Mouse (Mus musculus): ENCODE data around the gene Il31. TPM values are rescaled to one million over a fixed set of nuclear protein-coding genes. Genes with fewer than 3 reads are reported as not detected.
"Not testable (repeated sequence)": the region's sequence is repeated elsewhere in the genome, so short reads cannot be mapped to it uniquely, and the experiment has no call there.

The Il31 gene
- polyA plus RNA-seq, 1 experiment: not detected

- H3K27ac ChIP-seq (ENCODE audit: control insufficient read depth, insufficient read depth, low read length): no peak overlapping the region
- peaks cover 14% of the 10 kb centered on the region for H3K4me1 ChIP-seq (replicated peaks; ENCODE audit: control insufficient read depth, insufficient read depth, low read length)
- peaks cover 3% of the 10 kb centered on the region; the same call in 1 of the 2 replicates for H3K27me3 ChIP-seq (ENCODE audit: control insufficient read depth, insufficient read depth, low read length)
- no peak overlapping the region for H3K4me3 ChIP-seq (ENCODE audit: control insufficient read depth, insufficient read depth, low read length)
- 99% methylated on average over 3 of the region's 3 CpGs for whole genome bisulfite sequencing
- no peak for TF ChIP-seq CTCF (IDR thresholded peaks at IDR 0.05; ENCODE audit: borderline replicate concordance, control insufficient read depth, extremely low read depth, insufficient read depth, low read length, poor library complexity)
- no peak for TF ChIP-seq POLR2A (IDR thresholded peaks at IDR 0.05; ENCODE audit: control insufficient read depth, extremely low read depth, insufficient read depth, low read length, poor library complexity)
- peaks cover 6% of the 10 kb centered on the region for H3K36me3 ChIP-seq (ENCODE audit: control insufficient read depth, insufficient read depth, low read length)
- DNase-seq: no peak
These were observed 22.8 kb upstream of the Il31 start for GRCm38 (mm10) chr5:123512102-123512501.

- not testable (repeated sequence) for DNase-seq; H3K27ac ChIP-seq (ENCODE audit: control insufficient read depth, insufficient read depth, low read length); H3K27me3 ChIP-seq (ENCODE audit: control insufficient read depth, insufficient read depth, low read length); H3K4me3 ChIP-seq (ENCODE audit: control insufficient read depth, insufficient read depth, low read length); H3K36me3 ChIP-seq (ENCODE audit: control insufficient read depth, insufficient read depth, low read length)
- WGBS: 93% methylated on average over 3 of the region's 3 CpGs
- peaks cover 14% of the 10 kb centered on the region for H3K4me1 ChIP-seq (replicated peaks; ENCODE audit: control insufficient read depth, insufficient read depth, low read length)
These were observed 22.1 kb upstream of the Il31 start for GRCm38 (mm10) chr5:123511426-123511825.

- Histone ChIP-seq H3K27me3 (ENCODE audit: control insufficient read depth, insufficient read depth, low read length) (peaks cover 3% of the 10 kb centered on the region; the same call in 1 of the 2 replicates), H3K36me3 (ENCODE audit: control insufficient read depth, insufficient read depth, low read length) (no peaks in the 10 kb centered on the region), H3K4me3 (ENCODE audit: control insufficient read depth, insufficient read depth, low read length) (no peak within 1 kb of the TSS), H3K4me1 (replicated peaks; ENCODE audit: control insufficient read depth, insufficient read depth, low read length) (peaks cover 14% of the 10 kb centered on the region), H3K27ac (ENCODE audit: control insufficient read depth, insufficient read depth, low read length) (no peak within 1 kb of the TSS)
- no peak for DNase-seq
- 90% methylated on average over 5 of the region's 5 CpGs for WGBS
- TF ChIP-seq CTCF (IDR thresholded peaks at IDR 0.05; ENCODE audit: borderline replicate concordance, control insufficient read depth, extremely low read depth, insufficient read depth, low read length, poor library complexity) (no peak), POLR2A (IDR thresholded peaks at IDR 0.05; ENCODE audit: control insufficient read depth, extremely low read depth, insufficient read depth, low read length, poor library complexity) (no peak)
These were observed 20.9 kb upstream of the Il31 start, which contains the start of gene B3gnt4 for GRCm38 (mm10) chr5:123510160-123510559. TSS of gene B3gnt4 (plus strand) at chr5:123510460.

DNA sequence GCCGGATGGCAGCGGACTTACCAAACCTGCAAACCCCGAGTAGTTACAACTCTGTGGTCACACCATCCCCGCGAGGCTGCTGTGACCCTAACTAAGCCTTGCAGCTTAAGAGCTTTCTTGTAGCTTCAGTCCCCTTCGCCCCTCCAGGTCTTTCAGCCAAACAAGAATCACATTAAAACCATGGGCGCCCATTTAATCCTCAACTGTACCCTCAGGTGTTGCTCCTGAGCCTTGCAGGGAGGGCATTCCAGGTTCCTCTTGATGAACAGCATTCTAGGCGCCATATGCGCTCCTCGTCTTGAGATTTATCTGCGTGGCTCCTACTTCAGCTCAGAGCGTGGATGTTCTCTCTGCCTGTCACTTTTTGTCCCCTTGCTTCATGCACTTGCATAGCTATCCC, 19.6 kb upstream of the Il31 start:
- TF ChIP-seq CTCF (IDR thresholded peaks at IDR 0.05; ENCODE audit: borderline replicate concordance, control insufficient read depth, extremely low read depth, insufficient read depth, low read length, poor library complexity) (no peak), POLR2A (IDR thresholded peaks at IDR 0.05; ENCODE audit: control insufficient read depth, extremely low read depth, insufficient read depth, low read length, poor library complexity) (no peak)
- H3K27me3 ChIP-seq (ENCODE audit: control insufficient read depth, insufficient read depth, low read length): peaks cover 3% of the 10 kb centered on the region; the same call in 1 of the 2 replicates
- no peak overlapping the region for H3K27ac ChIP-seq (ENCODE audit: control insufficient read depth, insufficient read depth, low read length)
- peak overlapping the region; percentile 50 for H3K4me3 ChIP-seq (ENCODE audit: control insufficient read depth, insufficient read depth, low read length)
- peaks cover 14% of the 10 kb centered on the region for H3K4me1 ChIP-seq (replicated peaks; ENCODE audit: control insufficient read depth, insufficient read depth, low read length)
- no peak for DNase-seq
- no peaks in the 10 kb centered on the region for H3K36me3 ChIP-seq (ENCODE audit: control insufficient read depth, insufficient read depth, low read length)
- whole genome bisulfite sequencing: 22% methylated on average over 12 of the region's 12 CpGs

DNA sequence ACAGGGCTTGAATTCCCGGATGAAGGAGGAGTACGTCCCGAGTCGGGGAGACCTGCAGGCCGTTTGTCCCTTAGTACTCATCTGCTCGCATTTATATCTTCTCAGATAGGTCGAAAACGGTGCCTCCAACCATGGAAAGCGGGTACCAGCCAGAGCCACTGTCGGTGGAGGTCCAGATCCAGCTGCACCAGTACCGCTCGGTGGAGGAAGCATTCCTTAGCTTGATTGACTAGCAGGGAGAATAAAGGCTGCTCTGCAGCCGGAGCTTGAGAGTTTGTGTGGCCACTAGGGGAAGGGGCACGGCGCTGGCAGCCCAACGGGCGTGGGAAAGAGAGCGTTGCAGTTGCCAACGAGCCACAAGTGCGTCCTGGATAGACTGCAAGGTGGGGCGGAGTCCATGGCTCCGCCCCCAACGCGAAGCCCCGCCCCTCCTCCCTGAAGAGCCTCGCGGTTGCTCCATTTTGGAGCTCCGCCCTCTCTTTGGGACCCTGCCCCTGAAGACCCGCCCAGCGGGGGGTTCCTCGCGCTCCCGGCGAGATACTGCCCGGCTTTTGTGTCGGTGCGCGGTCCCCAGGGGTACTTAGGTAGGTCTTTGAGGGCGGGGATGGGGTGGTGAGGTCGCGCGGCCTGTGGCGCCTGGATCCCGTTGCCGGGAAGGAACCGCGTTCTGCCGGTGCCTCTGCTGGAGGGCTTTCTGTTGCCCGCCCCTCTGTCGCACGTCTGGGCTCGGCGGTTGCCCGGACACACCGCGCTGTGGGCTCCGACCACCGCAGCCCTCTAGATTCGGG, 18.8 kb upstream of the Il31 start:
- 2% methylated on average over 59 of the region's 59 CpGs for WGBS
- Histone ChIP-seq H3K36me3 (ENCODE audit: control insufficient read depth, insufficient read depth, low read length) (no peaks in the 10 kb centered on the region), H3K4me1 (replicated peaks; ENCODE audit: control insufficient read depth, insufficient read depth, low read length) (peaks cover 14% of the 10 kb centered on the region), H3K4me3 (ENCODE audit: control insufficient read depth, insufficient read depth, low read length) (peak overlapping the region; percentile 50), H3K27me3 (ENCODE audit: control insufficient read depth, insufficient read depth, low read length) (peaks cover 3% of the 10 kb centered on the region; the same call in 1 of the 2 replicates), H3K27ac (ENCODE audit: control insufficient read depth, insufficient read depth, low read length) (no peak overlapping the region)
- 0 out of 2 replicates have a peak, but pooled peaks have one; percentile 27 for TF ChIP-seq POLR2A (IDR thresholded peaks at IDR 0.05; ENCODE audit: control insufficient read depth, extremely low read depth, insufficient read depth, low read length, poor library complexity)
- TF ChIP-seq CTCF (IDR thresholded peaks at IDR 0.05; ENCODE audit: borderline replicate concordance, control insufficient read depth, extremely low read depth, insufficient read depth, low read length, poor library complexity): no peak
- peak; percentile 85 for DNase-seq

GRCm38 (mm10) chr5:123501973-123502372, 12.7 kb upstream of the Il31 start:
- Histone ChIP-seq H3K27me3 (ENCODE audit: control insufficient read depth, insufficient read depth, low read length) (no peaks in the 10 kb centered on the region), H3K4me1 (replicated peaks; ENCODE audit: control insufficient read depth, insufficient read depth, low read length) (peaks cover 12% of the 10 kb centered on the region), H3K36me3 (ENCODE audit: control insufficient read depth, insufficient read depth, low read length) (no peaks in the 10 kb centered on the region), H3K4me3 (ENCODE audit: control insufficient read depth, insufficient read depth, low read length) (no peak overlapping the region), H3K27ac (ENCODE audit: control insufficient read depth, insufficient read depth, low read length) (no peak overlapping the region)
- TF ChIP-seq POLR2A (IDR thresholded peaks at IDR 0.05; ENCODE audit: control insufficient read depth, extremely low read depth, insufficient read depth, low read length, poor library complexity): no peak
- TF ChIP-seq CTCF (IDR thresholded peaks at IDR 0.05; ENCODE audit: borderline replicate concordance, control insufficient read depth, extremely low read depth, insufficient read depth, low read length, poor library complexity): no peak
- no peak for DNase-seq
- WGBS: 46% methylated on average over 4 of the region's 4 CpGs
